Mouse (Mus musculus): ENCODE data around the gene Apof. TPM values are rescaled to one million over a fixed set of nuclear protein-coding genes. Genes with fewer than 3 reads are reported as not detected.
"Not testable (repeated sequence)": the region's sequence is repeated elsewhere in the genome, so short reads cannot be mapped to it uniquely, and the experiment has no call there.

The Apof gene
- total and polyA plus RNA-seq, 3 experiments: 0.66 to 1.3 (median 0.99) TPM

GRCm38 (mm10) chr10:128283604-128284579 is 15.4 kb downstream of the Apof start:
- no peaks in the 10 kb centered on the region for H3K79me2 ChIP-seq (replicated peaks; ENCODE audit: control insufficient read depth, extremely low read depth, insufficient read depth, poor library complexity, severe bottlenecking)
- TF ChIP-seq ZC3H11A (IDR thresholded peaks at IDR 0.05; ENCODE audit: low read depth, low read length) (0 out of 2 replicates have a peak, but pooled peaks have one; percentile 9), RAD21 (IDR thresholded peaks at IDR 0.05; ENCODE audit: low read depth, low read length) (peak; percentile 72), CHD1 (IDR thresholded peaks at IDR 0.05; ENCODE audit: low read depth, low read length) (no peak), CTCF (conservative IDR thresholded peaks at IDR 0.05 in 1 of 2, IDR thresholded peaks at IDR 0.05 in 1 of 2; ENCODE audit: low read depth in 2 of 2, low read length in 2 of 2) (peak; percentile 27 to 85; a peak in 2 of 4 replicates), USF1 (IDR thresholded peaks at IDR 0.05; ENCODE audit: low read depth, low read length) (no peak), JUN (IDR thresholded peaks at IDR 0.05; ENCODE audit: insufficient read depth, low read depth, low read length) (no peak), ZNF384 (IDR thresholded peaks at IDR 0.05; ENCODE audit: low read depth, low read length) (peak; percentile 83), SMC3 (IDR thresholded peaks at IDR 0.05; ENCODE audit: low read depth, low read length) (peak; percentile 82), ELF1 (IDR thresholded peaks at IDR 0.05; ENCODE audit: low read depth, low read length) (0 out of 2 replicates have a peak, but pooled peaks have one; percentile 27)
- H3K9ac ChIP-seq (ENCODE audit: insufficient read depth, low read depth): no peak overlapping the region
- DNase-seq (ENCODE audit: extremely low read depth): peak; percentile 66
- H3K27ac ChIP-seq (ENCODE audit: insufficient read depth, low read depth): no peak overlapping the region
- H3K36me3 ChIP-seq (replicated peaks in 1 of 2; ENCODE audit: control insufficient read depth in 1 of 2, insufficient read depth in 1 of 2, low read length in 1 of 2): peaks cover 70 to 89% of the 10 kb centered on the region in 2 experiments
- no peaks in the 10 kb centered on the region for H3K27me3 ChIP-seq (replicated peaks)
- peaks cover 0 to 27% of the 10 kb centered on the region in 2 experiments; a peak in 2 of 4 replicates for H3K4me1 ChIP-seq (ENCODE audit: control insufficient read depth in 1 of 2, insufficient read depth in 2 of 2)
- H3K9me3 ChIP-seq (replicated peaks; ENCODE audit: low read length): no peaks in the 10 kb centered on the region
- no peak overlapping the region for H3K4me3 ChIP-seq (replicated peaks in 1 of 3; ENCODE audit: low read depth in 2 of 3, low read length in 2 of 3, poor library complexity in 1 of 3)
- dilution Hi-C loops (cut with MboI; ENCODE audit: extremely low pct_ligation_motif_present, extremely low pct_unique_long_range_greater_than_20kb, low sequenced_read_pairs) (no loop called here), in situ Hi-C loops (cut with MboI; ENCODE audit: low pct_ligation_motif_present, low pct_unique_long_range_greater_than_20kb, low sequenced_read_pairs) (no loop called here)
- no peak overlapping the region for H3K4me2 ChIP-seq (ENCODE audit: insufficient read depth, low read depth, poor library complexity, severe bottlenecking)

- DNase-seq (ENCODE audit: extremely low read depth); dilution Hi-C loops (cut with MboI; ENCODE audit: extremely low pct_ligation_motif_present, extremely low pct_unique_long_range_greater_than_20kb, low sequenced_read_pairs); H3K4me2 ChIP-seq (ENCODE audit: insufficient read depth, low read depth, poor library complexity, severe bottlenecking); H3K9ac ChIP-seq (ENCODE audit: insufficient read depth, low read depth); in situ Hi-C loops (cut with MboI; ENCODE audit: low pct_ligation_motif_present, low pct_unique_long_range_greater_than_20kb, low sequenced_read_pairs); H3K27me3 ChIP-seq (replicated peaks); H3K9me3 ChIP-seq (replicated peaks; ENCODE audit: low read length); H3K79me2 ChIP-seq (replicated peaks; ENCODE audit: control insufficient read depth, extremely low read depth, insufficient read depth, poor library complexity, severe bottlenecking); H3K4me3 ChIP-seq (replicated peaks in 1 of 3; ENCODE audit: low read depth in 2 of 3, low read length in 2 of 3, poor library complexity in 1 of 3); H3K27ac ChIP-seq (ENCODE audit: insufficient read depth, low read depth): not testable (repeated sequence)
- Histone ChIP-seq H3K4me1 (ENCODE audit: control insufficient read depth in 1 of 2, insufficient read depth in 2 of 2) (peaks cover 0 to 16% of the 10 kb centered on the region in 2 experiments; a peak in 2 of 4 replicates), H3K36me3 (replicated peaks in 1 of 2; ENCODE audit: control insufficient read depth in 1 of 2, insufficient read depth in 1 of 2, low read length in 1 of 2) (peaks cover 48 to 65% of the 10 kb centered on the region in 2 experiments)
These were observed 22.1 kb downstream of the Apof start for GRCm38 (mm10) chr10:128290594-128290993.
